Mouse (Mus musculus): ENCODE data around the gene Aig1. TPM values are rescaled to one million over a fixed set of nuclear protein-coding genes. Genes with fewer than 3 reads are reported as not detected.
"Not testable (repeated sequence)": the region's sequence is repeated elsewhere in the genome, so short reads cannot be mapped to it uniquely, and the experiment has no call there.

Gene Aig1
- total RNA-seq (2021), result 27.1 and 29.3 TPM in 2 replicates
- long read RNA-seq, experiment 1, transcript Aig1-205 (6 exons, 1,554 nt), result major isoform, 39 of 43 reads
- long read RNA-seq, experiment 1, partial matches to known transcripts, result 0 of 43 reads
- long read RNA-seq, experiment 1, other reads (novel, unspliced or antisense), result 3 of 43 reads
- long read RNA-seq, experiment 2, transcript Aig1-205 (6 exons, 1,554 nt), result major isoform, 29 of 39 reads
- long read RNA-seq, experiment 2, partial matches to known transcripts, result 0 of 39 reads
- long read RNA-seq, experiment 2, other reads (novel, unspliced or antisense), result 5 of 39 reads

DNA sequence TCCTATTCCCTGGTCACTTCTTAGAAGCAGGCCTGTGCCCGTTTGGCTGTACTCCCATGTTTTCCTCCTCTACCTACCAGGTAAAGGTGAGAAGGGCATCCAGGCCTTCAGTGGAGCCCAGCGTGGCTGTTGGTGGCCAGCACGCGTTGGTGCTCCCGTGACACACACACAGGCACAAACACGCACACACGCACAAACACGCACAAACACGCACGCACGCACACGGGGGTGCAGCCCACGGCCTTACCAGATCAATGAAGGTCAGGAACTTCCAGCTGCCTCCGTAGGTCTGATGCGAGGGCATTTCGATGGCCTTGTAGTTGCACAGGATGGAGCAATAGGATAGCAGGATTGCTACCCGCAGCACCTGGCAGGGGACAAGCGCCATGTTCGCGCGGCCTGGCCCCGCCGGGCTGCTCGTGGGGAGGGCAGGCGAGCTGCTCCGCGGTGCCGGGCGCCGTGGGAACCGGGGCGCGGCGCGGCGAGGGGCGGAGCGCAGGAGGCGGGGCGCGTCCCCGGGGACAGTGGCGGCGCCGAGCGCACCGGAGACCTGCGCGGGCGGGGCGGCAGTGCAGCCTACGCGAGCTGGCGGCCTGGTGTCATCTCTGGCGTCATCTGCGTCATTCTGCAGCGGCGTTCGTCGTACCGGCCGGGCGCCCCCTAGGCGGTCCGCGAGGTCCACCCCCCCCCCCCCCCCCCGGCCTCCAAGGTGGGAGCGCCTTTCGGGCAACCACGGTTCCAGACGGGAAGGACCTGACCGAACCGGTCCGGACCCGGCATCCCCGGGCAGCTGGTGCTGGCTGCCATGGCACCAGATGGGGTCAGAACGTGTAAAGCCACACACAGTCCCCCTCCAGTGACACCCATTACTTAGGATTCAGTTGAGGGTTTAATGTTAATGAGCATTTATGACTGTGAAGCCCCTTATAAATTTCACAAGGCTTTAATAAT is at the start of gene Aig1:
Gene Aig1, minus strand, starts transcription at position 610 of the 951 bp plus-strand sequence.
- DNase-seq, result peak; percentile 85

DNA sequence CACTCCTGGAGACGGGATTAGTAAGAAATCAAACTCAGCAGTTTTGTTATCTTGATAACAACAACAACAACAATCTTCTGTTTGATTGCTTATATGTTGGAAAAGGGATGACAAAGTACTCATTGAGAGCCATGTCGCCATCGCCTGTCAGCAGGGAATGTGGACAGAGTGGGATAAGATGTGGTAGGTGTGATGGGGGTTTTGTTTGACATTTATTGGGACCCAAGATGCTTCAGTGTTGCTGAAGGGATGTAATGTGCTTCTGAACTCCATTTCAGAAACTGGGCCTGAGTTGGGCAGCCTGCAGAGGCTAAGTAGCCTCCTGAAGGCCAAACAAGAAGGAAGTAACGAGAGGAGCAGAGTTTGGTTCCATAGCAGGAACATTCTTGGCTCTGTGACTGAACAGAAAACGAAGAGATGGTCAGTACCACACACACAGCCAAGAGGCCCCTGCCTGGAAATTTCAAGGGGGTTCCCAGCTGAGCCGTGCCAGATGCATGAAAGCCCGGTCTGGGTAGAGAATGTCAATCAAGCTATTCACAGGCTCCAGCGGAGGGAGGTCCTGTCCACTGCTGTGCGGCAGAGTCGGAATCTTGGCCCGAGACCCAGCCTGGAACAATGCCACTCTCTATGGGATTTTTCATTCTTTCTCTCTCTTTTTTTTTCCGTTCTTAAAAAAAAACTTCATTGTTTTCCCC is 48.0 kb upstream of the Aig1 start:
- peak; percentile 43 for DNase-seq

DNA sequence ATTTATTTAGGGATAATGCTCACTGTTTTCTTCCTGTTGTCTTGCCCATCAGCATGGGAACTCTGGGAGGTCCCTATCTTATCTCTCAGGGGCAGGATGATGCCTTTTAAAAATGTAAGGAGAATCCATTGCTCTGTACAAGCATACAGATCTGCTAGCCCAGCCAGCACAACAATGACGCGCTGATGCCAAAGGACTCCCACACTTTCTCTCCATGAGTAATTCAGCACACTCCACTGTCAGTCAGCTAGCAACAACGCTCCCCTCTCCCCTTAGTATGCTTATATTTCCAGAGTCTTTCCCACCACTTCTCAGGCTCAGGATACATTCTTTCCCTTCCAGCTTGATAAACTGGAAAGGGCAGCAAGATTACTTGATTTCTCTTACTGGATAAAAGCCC is 46.4 kb upstream of the Aig1 start:
- no peak for DNase-seq

DNA sequence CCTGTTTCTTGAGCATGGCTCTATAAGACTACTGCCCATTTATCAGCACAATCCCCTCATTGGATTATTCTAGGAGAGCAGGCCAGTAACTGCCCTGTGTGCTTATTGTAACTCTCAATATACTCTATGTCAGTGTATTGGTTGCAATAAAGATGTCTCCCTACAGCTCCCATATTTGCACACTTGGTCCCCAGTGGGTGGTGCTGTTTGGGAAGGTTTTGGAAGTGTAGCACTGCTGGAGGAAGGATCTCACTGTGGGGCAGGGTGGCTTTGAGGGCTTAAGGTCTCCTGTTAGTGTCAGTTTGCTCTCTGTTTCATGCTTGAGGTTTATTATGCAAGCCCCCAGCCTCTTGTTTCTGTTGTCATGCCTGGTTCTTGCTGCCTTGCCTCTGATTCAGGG is 44.9 kb upstream of the Aig1 start:
- DNase-seq, result peak; percentile 32

DNA sequence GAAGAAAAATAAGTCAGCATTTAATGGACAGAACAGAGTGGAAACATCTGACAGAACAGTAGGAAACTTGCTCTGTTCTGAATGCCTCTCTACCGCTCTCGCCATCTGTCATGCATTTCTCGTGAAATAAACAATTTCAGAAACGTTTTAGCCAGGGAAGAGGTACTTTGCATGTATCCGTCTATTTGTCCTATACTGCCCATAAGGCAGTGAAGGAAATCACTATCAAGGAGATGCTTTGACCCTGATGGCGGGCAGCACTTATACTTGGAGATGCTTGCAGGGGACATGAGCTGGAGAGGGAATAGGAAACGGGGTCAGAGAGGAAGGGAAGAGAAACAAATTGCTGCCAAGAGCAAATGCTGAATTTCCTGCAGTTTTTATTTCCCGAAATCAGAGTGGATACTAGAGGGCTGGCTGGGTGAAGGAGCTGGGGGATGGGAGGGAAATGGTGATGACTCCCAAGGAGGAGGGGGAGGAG is 37.5 kb upstream of the Aig1 start:
- no peak for DNase-seq

DNA sequence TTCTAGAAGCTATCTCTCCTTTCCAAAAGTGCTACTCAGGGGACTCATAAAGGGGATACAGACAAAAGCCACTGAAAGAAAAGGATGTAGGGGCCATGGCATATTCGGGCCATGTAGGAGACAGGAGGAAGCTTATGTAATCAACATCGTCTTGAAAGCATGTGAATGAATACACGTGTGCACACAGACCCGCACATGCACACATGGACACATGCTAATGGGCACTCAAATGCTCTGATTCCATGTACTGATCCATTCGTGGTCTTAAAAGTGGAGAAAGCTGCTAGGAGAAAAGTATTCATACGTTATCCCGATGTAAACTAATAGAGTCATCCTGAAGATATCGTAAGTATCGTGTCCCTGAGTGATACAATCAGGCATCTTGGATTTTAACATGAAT is 36.8 kb upstream of the Aig1 start:
- no peak for DNase-seq

DNA sequence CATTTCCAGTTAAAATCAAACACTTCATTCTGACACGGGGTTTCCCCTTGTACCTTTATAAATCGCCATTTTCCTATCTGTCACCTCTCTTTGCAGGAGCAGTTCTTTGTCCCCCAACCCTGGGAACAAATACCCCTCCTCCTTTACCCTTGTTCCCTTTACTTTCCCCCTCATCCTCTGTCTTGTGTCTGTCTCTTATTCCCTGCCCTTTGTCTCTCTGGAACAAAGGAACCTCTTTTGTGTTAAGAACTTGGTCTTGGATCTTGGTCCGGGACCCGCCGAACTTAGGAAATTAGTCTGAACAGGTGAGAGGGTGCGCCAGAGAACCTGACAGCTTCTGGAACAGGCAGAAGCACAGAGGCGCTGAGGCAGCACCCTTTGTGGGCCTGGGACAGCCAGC is 24.0 kb upstream of the Aig1 start:
- not testable (repeated sequence) for DNase-seq

DNA sequence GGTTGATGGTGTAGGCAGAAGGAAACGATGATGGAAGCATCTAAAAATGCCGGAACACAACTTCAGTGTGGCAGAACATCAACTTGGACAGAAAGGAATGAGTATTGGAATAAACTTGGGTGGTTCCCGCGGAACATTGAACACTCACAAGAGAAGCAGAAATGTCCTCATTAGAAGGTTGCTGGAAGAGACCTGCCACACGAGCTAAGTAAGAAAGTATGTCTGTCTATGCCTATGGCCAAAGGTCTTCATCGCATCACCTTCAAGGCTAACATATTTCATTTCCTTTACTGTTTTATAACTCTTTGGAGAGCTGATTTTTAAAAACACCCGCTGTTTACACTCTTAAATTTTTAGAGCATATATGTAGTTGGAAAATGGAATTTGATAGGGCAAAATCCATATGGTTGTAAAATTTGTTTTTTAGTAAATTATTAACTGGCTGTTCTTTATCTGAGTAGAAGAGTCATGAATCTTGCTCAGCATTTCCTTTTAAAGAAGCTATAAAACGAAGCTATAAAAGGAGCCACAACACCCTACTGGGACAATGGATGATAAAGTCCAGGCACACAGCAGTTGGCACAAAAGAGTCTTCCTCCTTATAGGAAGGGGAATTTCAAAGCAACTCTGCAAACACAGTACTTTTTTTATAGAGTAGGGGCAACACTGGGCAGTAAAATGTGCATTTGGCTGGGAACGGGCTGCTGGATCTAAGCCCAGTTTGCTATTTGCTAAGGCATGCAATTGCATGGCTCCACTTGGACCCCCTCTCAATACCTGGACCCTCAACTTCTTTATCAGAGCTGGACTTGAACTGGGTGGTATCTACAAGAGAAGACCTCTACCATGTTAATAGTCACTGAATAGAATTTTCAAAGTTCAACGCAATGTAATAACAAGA is 14.4 kb upstream of the Aig1 start:
- DNase-seq, result no peak

DNA sequence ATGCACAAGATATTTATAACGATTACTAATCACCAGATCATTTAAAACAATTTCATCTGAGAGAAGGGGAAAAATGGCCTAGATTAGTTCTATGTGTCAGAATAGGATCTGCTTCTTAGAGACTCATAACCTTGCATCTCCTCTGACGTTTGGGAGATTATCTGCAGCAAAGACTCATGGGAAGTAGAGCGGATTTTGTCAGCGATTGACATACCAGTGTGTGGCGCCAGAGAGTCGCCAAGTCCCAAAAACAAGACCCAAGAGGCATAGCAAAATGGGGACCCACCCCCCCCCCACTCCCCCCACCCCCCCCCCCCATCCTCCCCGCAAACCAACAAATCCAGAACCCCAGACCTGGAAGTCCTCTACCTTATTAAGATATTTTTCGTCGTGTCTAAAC is 13.7 kb upstream of the Aig1 start:
- DNase-seq, result peak; percentile 21

DNA sequence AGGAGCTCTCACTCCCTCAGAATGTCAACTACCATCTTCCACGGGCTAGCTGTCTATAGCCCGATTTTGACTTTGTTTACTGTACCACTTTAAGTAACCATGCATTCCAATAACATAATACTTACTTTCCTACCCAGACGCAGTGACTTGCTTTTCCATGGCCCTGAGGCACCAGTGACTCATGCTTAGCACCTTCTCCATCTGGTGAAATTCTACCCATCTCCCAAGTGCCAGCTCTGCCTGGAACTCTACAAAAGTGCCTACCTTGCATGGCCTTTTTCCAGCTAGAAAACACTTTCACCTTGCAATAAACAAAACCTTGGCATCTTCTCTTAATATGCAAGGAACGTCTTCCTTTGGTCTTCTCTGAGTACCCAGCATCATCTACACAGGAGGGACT is 9.9 kb upstream of the Aig1 start:
- no peak for DNase-seq

DNA sequence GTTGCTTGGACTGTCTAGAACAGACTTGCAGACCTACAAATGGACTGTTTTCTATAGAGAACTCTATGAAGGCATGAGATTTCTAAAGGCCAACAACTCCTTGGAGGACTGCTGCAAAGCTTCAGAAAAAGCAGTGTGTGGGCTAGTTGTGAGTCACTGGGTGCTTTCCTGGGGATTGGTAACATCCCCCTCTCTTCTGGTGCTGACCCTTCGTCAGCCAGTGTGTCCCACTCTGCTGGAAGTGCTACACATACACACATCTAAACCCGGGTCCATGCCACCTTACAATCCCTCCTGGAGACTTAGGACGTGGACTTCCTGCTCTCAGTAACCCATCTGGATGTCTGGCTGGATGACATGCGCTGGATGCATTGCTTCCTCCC is 6.2 kb upstream of the Aig1 start:
- DNase-seq, result no peak

DNA sequence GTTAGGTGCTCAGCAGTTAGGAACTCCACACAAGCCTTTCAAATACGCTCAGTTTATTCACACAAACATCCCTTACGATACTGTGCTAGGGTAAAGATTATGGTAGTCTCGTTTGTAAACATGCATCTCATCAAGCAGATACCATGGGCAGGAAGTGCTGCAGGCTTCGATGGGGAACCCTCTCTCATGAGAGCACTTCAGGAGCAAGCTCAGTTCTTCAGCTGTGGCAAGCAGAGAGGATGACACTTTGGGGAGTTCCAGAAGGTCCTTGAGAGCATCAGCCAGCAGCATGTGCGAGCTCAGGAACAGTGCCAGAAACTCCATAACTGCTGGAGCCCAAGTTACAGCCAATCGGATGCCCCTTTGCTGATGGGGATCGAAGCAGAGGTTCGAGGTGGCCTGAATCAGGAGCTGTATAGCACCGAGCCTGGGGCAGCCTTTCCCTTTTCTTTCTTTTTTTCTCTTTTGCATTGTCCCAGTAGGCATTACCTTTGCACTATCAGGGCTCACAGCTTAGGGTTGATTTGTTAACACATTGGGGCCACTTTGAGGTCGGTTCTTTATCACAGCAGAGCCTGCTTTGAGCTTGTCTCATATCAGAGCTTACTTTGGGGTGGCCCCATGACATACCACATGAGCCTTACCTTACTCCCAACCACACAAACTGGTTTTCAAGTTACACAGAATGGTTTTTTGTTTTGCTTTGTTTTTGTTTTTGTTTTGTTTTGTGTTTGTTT is 5.7 kb upstream of the Aig1 start:
- DNase-seq, result no peak

DNA sequence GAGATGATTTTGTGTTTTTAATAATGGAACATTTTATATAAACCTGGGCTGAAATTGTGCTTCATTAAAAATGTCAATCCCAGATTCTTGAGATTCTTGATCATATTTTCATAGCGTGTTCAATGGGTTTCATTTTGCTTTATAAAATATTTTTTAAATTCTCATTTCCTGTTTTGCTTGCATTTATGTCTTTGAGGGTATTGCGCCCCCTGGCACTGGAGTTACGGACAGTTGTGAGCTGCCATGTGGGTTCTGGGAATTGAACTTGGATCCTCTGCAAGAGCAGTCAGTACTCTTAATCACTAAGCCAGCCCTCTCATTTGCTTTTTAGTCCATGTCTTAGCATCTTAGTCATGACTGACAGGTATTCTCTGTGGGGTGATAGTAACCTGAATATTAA is 1.8 kb upstream of the Aig1 start:
- no peak for DNase-seq

DNA sequence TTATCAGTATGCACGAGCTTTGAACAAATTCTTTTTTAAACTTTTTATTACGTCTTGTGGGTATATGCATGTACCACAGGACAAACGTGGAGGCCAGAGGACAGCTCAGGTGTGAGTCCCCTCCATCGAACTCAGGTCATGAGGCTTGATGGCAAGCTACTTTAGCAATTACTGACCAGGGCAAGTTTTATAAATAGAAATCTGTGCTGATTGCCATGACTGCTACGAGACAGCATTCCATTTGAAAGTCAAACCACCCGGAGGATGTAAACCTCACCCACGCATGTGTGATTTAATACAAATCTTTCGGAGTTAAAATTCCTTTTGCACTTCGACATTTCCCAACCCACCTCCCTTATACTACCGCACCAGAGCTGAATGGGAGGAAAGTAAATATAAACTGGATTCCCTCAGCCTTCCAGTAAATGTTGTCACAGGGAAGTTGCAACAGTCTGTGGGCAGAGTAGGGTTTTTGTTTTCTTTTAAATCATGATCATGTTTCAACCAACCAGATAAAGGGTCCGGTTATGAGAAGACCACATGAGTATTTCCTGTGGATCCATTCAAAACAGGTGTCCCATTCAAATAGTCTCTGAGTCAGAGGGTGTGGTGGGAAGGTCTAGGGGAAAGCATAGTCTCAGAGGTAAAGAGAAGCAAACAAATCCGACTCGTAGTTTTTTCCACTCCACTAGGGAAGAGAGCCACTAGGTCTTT is 699 bp upstream of the Aig1 start:
- DNase-seq, result no peak

DNA sequence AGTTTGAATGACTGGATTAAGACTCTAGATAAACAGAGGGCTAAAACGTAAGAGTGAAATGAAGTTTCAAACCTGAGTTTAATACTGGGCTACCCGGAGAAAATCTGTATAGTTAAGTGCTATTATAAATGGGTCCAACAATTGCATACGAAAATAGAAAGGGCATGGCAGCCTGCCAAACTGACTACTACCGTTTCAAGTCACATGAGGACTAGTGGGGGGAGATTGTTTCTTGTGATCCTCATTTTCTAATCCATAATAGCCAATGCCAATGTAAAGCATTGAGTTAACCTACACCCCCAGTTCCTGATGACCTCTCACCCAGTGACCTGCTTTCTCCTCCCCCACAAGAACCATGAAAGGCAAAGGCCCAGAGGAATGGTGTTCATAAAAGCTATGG is 2.4 kb downstream of the Aig1 start:
- DNase-seq, result peak; percentile 34

DNA sequence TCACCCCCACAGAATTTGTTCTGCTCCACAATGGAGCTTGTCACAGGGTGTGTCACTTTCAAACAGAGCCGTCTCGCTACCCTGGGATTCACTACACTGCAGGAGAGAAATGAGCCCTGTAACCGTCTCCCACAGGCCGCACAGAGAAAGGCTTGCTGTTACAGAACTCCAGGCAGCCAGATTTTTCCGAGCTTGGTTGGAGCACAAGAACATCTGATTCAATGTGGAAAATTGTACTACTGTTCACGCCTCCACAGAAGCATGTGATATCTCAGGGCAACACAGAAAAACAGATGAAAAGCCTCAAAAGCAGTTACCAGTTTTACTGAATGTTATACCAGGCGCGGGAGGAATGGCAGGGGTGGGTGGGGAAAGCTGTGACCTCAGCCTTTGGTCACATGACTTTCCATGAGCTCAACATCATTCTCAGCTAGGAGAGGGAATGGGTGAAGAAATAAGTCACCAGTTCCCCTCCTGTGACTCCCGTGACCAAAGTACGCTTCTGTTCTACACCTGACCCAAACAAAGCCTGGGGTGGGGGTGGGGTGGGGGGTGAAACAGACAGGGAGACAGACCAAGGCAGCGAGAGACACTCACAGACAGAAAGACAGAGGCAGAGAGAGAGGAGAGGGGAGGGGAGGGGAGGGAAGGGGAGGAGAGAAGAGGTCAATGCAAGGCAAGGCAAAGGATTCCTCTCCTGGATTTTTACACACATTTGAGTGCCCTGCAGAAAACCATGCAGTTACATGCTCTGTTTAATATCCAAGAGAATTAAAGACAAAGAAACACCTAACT is 7.5 kb downstream of the Aig1 start:
- peak; percentile 19 for DNase-seq

DNA sequence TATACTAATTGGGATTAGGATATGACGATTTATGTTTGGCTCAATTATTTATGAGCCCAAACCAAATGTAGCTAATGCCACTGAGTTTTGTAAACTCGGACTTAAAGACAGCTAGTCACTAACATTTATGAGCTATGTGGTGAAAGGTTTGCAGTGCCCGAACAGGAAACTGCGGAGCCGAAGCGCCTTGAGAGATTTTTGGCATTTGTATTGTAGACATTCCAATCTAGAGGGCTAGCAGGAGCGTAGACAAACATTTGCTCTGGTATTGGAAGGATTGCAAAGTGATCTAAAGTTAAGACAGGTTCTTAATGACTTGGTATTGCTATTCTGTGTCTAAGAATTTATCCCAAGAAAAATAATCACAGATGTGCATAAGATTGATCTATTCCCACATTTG is 12.3 kb downstream of the Aig1 start:
- DNase-seq, result no peak

DNA sequence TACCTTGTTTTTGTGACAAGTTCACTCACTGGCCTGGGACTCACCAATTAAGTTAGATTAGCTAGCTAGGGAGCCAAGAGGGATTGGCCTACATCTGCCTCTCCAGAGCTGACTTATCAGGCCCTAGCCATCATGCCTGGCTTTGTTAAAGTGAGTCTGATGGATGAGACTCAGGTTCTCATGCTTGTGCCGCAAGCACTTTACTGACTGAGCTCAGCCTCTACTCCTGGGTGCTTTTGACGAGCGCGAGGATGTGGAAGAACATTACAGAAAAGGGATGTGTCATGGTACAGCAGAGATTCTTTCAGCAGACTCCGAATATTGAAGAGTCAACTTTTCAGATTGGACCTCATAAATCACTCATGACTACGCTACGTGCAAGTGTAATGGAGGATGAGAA is 12.8 kb downstream of the Aig1 start:
- no peak for DNase-seq

DNA sequence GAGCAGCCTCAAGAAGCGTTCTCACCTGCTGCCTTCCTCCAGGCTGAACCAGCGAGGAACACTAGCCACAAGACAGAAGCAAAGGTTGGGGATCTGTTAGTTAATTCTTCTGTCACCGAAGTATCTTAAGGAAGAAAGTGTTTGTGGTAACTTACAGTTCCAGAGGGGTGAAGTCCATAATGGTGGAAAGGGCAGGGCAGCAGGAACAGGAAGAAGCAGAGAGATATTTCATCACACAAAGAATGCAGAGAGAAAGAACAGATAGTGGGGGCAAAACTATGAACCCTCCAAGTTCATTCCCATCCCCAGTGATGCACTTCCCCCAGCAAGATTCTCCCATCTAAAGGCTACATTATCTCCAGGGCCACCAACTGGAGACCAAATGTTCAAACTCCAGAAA is 13.7 kb downstream of the Aig1 start:
- DNase-seq, result no peak

DNA sequence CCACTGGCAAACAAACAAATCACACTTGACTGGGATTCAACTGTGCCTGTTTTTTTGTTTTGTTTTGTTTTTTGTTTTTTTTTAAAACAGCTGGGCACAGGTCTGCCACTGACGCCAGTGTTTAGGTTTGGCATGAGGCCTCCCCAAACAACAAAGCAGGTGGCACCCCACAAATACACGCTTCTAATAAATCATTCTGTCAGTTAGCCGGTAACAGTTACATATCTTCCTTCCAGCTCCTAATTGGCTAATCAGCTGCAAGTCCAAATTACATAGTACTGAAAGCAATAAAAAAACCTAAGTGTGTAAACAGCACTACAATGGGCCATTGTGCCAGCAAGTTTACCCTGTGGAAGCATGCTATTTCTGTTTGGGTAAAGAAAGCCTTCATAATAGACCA is 18.7 kb downstream of the Aig1 start:
- no peak for DNase-seq
